Mouse (Mus musculus) neural tube, embryonic 12.5 days (tissue): Measurements from ENCODE around the gene Nt5m. TPM values are rescaled to one million over a fixed set of nuclear protein-coding genes. Genes with fewer than 3 reads are reported as not detected.

Source experiments
- ATAC-seq: fragments of 200-750 bp; cut with Nextera tagmentation; 2 replicates; pipeline ENCODE4 v1.8.0; 2017; ENCODE audit warnings: low read depth, mild to moderate bottlenecking, moderate TSS enrichment, moderate library complexity; ENCODE audit not compliant: low FRiP score
- H3K27ac ChIP-seq: fragments of 300-500 bp; sonication (generic); 2 replicates; pipeline ENCODE4 v1.5.1; 2016
- H3K27me3 ChIP-seq: fragments of 300-500 bp; sonication (generic); replicated peaks from 2 replicates; pipeline ENCODE4 v1.6.1; 2016; ENCODE audit warnings: mild to moderate bottlenecking
- H3K36me3 ChIP-seq: fragments of 300-500 bp; sonication (generic); 2 replicates; pipeline ENCODE4 v1.6.1; 2016; ENCODE audit warnings: mild to moderate bottlenecking
- H3K4me1 ChIP-seq: fragments of 300-500 bp; sonication (generic); 2 replicates; pipeline ENCODE4 v1.6.1; 2016
- H3K4me2 ChIP-seq: fragments of 300-500 bp; sonication (generic); replicated peaks from 2 replicates; pipeline ENCODE4 v1.6.1; 2016; ENCODE audit warnings: mild to moderate bottlenecking
- H3K4me3 ChIP-seq: fragments of 300-500 bp; sonication (generic); 2 replicates; pipeline ENCODE4 v1.5.1; 2016
- H3K9ac ChIP-seq: fragments of 300-500 bp; sonication (generic); 2 replicates; pipeline ENCODE4 v1.6.1; 2016; ENCODE audit warnings: mild to moderate bottlenecking
- H3K9me3 ChIP-seq: fragments of 300-500 bp; sonication (generic); 2 replicates; pipeline ENCODE4 v1.6.1; 2016; ENCODE audit warnings: mild to moderate bottlenecking
- WGBS: fragments of 180-500 bp; shearing (Covaris S2); methylation state at CpG from one replicate; pipeline ENCODE4 v1.1.7; 2016; 5-methylcytosine and 5-hydroxymethylcytosine counted together
- polyA plus RNA-seq: library from polyadenylated mRNA; unstranded; fragments of >200 nt; fragmentation: Nextera tagmentation; extraction: Ambion mirVana; gene quantifications from 2 replicates; pipeline ENCODE4 v1.2.1, GENCODE M21; 2016

Gene Nt5m
- polyA plus RNA-seq, 1 experiment from 2014 or later = 53.8 TPM

DNA sequence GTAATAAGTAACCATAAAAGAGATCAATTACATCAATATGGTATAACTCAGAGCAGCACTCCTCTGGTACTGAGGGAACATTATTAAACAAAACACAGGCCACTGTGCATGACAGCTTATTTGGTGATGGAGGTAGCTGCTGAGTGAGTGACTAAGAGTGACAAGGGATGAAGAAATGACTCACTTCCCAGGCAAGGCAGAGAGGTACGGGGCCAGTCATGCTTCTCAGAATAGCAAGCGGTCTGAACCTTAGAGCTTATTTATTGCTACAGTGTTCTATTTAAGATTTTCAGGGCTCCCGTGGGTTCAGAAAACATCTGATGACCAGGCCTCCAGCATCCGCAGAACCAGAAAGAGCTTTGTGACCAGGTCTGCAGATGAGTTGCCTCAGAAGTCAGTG, 74.5 kb downstream of the Nt5m start:
- Histone ChIP-seq H3K27me3 (no peaks in the 10 kb centered on the region), H3K4me3 (no peak overlapping the region), H3K36me3 (no peaks in the 10 kb centered on the region), H3K27ac (no peak overlapping the region), H3K4me1 (no peaks in the 10 kb centered on the region), H3K4me2 (no peak overlapping the region), H3K9me3 (no peaks in the 10 kb centered on the region), H3K9ac (no peak overlapping the region)
- WGBS = 85% methylated on average over 4 of the region's 4 CpGs
- ATAC-seq = no peak

DNA sequence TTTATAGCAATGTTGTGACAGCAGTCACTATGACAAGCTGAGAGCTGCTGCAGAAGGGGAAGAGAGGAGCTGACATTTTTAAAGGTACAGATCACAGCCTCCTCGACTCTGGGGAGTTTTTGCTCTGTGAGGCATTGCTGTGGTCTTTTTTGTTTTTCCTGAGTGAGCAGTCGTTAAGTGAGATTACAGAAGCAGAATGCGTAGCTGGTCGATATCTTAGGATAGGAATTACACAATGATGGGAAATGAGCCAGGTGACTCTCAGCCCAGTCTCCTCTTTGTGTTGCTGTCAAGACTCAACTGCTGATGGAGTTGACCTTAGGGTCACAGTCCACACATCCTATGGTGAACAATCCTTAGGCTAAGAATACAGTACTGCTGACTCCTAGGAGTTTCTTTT, 78.8 kb downstream of the Nt5m start:
- no peak overlapping the region for H3K27ac ChIP-seq
- H3K9me3 ChIP-seq = no peaks in the 10 kb centered on the region
- no peaks in the 10 kb centered on the region for H3K36me3 ChIP-seq
- H3K4me3 ChIP-seq = no peak overlapping the region
- no peak overlapping the region for H3K9ac ChIP-seq
- ATAC-seq = no peak
- WGBS = 66% methylated on average over 4 of the region's 4 CpGs
- H3K27me3 ChIP-seq = no peaks in the 10 kb centered on the region
- no peaks in the 10 kb centered on the region for H3K4me1 ChIP-seq
- H3K4me2 ChIP-seq = no peak overlapping the region

DNA sequence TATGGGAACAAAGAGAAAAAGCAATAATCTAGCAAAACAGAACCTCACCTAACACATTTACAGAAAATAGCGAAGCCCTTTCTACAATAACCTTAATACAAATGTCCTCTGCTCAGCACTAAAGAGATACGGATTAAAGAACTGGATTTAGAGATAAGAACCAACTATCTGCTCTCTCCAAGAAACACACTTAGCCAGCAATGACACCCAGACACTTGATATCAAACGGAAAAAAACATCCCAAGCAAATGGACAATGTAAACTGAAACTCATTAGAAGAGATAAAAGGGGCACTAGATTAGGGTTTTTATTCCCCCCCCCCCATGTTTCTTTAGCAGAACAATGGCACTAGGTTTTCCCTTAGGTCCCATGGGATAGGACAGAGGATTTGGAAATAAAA, 80.2 kb downstream of the Nt5m start:
- Histone ChIP-seq H3K27ac (no peak overlapping the region), H3K36me3 (no peaks in the 10 kb centered on the region), H3K4me2 (no peak overlapping the region), H3K4me3 (no peak overlapping the region), H3K4me1 (no peaks in the 10 kb centered on the region), H3K9ac (no peak overlapping the region), H3K9me3 (no peaks in the 10 kb centered on the region), H3K27me3 (no peaks in the 10 kb centered on the region)
- 81% methylated on average over 3 of the region's 3 CpGs for WGBS
- ATAC-seq = no peak

DNA sequence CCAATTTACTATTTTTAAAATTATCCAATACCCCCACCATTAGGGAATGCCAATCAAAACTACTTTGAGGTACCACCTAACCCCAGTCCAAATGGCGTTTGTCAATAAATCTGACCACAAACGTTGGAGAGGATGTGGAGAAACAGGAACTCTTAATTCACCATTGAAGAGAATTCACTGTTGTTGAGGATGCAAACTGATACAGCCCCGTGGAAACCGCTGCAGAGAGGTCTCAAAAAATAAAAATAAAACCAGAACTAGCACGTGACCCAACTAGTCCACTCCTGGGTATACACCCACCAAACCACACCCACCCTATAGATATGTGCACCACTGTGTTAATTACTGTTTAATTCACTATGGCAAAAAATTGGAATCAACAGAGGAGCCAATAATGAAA, 81.1 kb downstream of the Nt5m start:
- no peak for ATAC-seq
- Histone ChIP-seq H3K27me3 (no peaks in the 10 kb centered on the region), H3K27ac (no peak overlapping the region), H3K4me1 (no peaks in the 10 kb centered on the region), H3K9me3 (no peaks in the 10 kb centered on the region), H3K9ac (no peak overlapping the region), H3K4me2 (no peak overlapping the region), H3K36me3 (no peaks in the 10 kb centered on the region), H3K4me3 (no peak overlapping the region)
- 80% methylated on average over 5 of the region's 5 CpGs for WGBS

DNA sequence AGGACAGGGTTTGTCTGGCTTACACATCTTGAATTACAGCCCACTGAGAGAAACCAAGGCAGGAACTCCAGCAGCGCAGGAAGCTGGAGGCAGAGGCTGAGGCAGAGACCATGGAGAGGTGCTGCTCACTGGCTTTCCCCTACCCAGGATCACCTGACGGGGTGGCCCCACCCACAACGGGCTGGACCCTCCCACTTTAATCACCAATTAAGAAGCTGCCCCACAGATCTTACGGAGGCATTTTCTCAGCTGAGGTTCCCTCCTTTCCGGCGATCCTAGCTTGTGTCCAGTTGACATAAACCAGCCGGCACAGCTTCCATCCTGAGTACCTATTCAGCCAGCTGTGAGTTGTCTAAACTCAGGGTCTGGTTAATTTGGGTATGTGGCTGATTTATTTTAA, 82.0 kb downstream of the Nt5m start:
- Histone ChIP-seq H3K9ac (no peak overlapping the region), H3K4me1 (no peaks in the 10 kb centered on the region), H3K27ac (no peak overlapping the region), H3K36me3 (no peaks in the 10 kb centered on the region), H3K4me3 (no peak overlapping the region), H3K4me2 (no peak overlapping the region), H3K27me3 (no peaks in the 10 kb centered on the region), H3K9me3 (no peaks in the 10 kb centered on the region)
- 12% methylated on average over 7 of the region's 7 CpGs for WGBS
- no peak for ATAC-seq

DNA sequence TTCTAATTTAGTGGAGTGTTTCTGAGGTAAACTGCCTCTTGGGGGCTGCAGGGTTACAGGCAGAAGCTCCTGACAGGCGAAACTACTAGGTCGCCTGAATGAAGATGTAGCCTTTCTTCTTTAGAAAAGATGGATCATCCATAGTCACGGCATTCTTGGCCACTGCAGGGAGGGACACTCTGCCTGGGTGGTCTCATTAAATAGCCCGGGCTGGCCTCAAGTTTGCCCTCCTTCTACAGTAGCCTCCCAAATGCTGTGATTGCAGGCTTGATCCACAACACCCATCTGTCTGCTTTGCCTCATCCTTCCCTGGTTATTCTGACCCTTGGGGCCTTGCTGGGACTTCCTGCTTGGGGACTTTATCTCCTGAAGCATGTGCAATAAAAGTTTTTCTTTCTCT, 90.8 kb downstream of the Nt5m start:
- no peak overlapping the region for H3K4me3 ChIP-seq
- H3K4me1 ChIP-seq = no peaks in the 10 kb centered on the region
- H3K27ac ChIP-seq = no peak overlapping the region
- H3K4me2 ChIP-seq = no peak overlapping the region
- no peaks in the 10 kb centered on the region for H3K36me3 ChIP-seq
- no peak overlapping the region for H3K9ac ChIP-seq
- no peak for ATAC-seq
- H3K27me3 ChIP-seq = no peaks in the 10 kb centered on the region
- H3K9me3 ChIP-seq = no peaks in the 10 kb centered on the region
- whole genome bisulfite sequencing = 37% methylated on average over 4 of the region's 4 CpGs

Other genes with a start within 250 kb of the Nt5m start
- gene Olfr223, start 246.2 kb upstream of the Nt5m start, polyA plus RNA-seq = not detected in 2 replicates
- gene Mprip, start 178.1 kb upstream of the Nt5m start, polyA plus RNA-seq = 105 and 123 TPM in 2 replicates
- gene Pld6, start 51.8 kb upstream of the Nt5m start, polyA plus RNA-seq = 1.0 and 1.7 TPM in 2 replicates
- 33.3 and 34.4 TPM in 2 replicates for gene Flcn, start 29.4 kb upstream of the Nt5m start, polyA plus RNA-seq
- 209 and 214 TPM in 2 replicates for gene Cops3, start 391 bp downstream of the Nt5m start, polyA plus RNA-seq
- 39.9 and 40.7 TPM in 2 replicates for gene Med9, start 108.8 kb downstream of the Nt5m start, polyA plus RNA-seq
- 1.2 and 1.3 TPM in 2 replicates for gene Rasd1, start 125.5 kb downstream of the Nt5m start, polyA plus RNA-seq
- gene Pemt, start 207.0 kb downstream of the Nt5m start, polyA plus RNA-seq = 4.9 and 6.1 TPM in 2 replicates